Mouse (Mus musculus) layer of hippocampus, postnatal 10 days (tissue): ENCODE results near the gene Cldn34c4. TPM values are rescaled to one million over a fixed set of nuclear protein-coding genes. Genes with fewer than 3 reads are reported as not detected.

Experiments
- DNase-seq, 2 experiments: peaks; one replicate each; pipeline ENCODE4 v3.0.0; 2021; ENCODE audit warnings: low spot score in 2 of 2
- long read RNA-seq: library from polyadenylated mRNA; stranded (forward); transcript quantifications from one replicate; pipeline ENCODE4 v2.0.0, GENCODE M21; 2023
- total RNA-seq, 2 experiments: library from RNA; stranded (reverse); gene quantifications; 2 replicates each; pipeline ENCODE4 v1.2.3; 2021

Gene Cldn34c4
- not detected for total RNA-seq
- long read RNA-seq: 0 reads

DNA sequence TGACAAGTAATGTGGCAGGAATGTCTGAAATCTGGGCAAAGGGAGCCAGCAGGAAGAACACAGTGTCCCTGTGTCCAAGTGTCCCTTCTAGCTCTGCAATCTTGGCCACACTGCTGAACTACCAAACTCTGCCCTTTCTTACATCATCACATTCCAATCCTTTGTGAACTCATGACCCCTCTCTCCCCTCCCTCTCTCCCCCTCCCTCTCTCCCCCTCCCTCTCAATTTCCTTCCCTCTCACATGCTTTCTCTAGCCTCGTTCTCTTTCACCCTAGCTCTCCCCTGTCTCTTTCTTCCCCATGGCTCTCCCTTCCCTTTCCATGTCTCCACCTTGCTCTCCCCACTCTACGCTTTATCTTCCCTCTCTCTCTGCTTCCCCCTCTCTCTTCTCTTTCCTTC lies at the start of gene Cldn34c4:
Gene Cldn34c4 (minus strand): TSS at position 101 of the 400 bp plus-strand sequence.
- DNase-seq: no peak

DNA sequence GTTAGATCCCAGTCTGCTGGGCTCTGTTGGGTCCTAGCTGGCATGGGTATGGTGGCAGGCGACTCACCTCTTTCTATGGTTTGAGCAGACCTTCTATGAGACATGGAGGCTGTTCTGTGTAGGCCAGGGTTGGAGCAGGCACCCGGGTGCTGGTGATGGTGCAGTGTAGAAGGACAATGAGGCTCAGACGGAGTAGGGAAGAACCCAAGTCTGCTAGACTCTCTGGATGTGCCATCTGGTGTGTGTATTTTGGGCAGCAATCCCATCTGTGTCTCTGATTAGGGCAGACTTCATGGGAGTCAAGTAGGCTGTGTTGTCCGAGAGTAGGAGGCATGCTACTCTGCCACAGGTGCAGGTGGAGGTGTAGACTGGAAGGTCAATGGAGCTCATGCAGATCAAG lies 10.7 kb upstream of the Cldn34c4 start:
- DNase-seq: no peak
